Mouse (Mus musculus) layer of hippocampus, postnatal 36 days (tissue): ENCODE measurements around the gene Rap1b. TPM values are rescaled to one million over a fixed set of nuclear protein-coding genes. Genes with fewer than 3 reads are reported as not detected.

Experiments used
- DNase-seq, 2 experiments: peaks; one replicate each; pipeline ENCODE4 v3.0.0; 2022
- total RNA-seq, 2 experiments: library from RNA; stranded (reverse); gene quantifications; 2 replicates each; pipeline ENCODE4 v1.2.3; 2021

Rap1b gene
- total RNA-seq, 2 experiments from 2014 or later, result 64.4 to 66.1 TPM

- DNase-seq, result no peak
These were observed 29.1 kb downstream of the Rap1b start for GRCm38 (mm10) chr10:117816721-117817120.

- no peak for DNase-seq
These were observed 33.3 kb downstream of the Rap1b start for GRCm38 (mm10) chr10:117812501-117812900.

GRCm38 (mm10) chr10:117811555-117811954 is 34.3 kb downstream of the Rap1b start:
- no peak for DNase-seq

GRCm38 (mm10) chr10:117810506-117810905 is 35.3 kb downstream of the Rap1b start:
- DNase-seq, result no peak

- no peak for DNase-seq
These were observed 37.8 kb downstream of the Rap1b start for GRCm38 (mm10) chr10:117808068-117808467.

- DNase-seq, result no peak
These were observed 39.9 kb downstream of the Rap1b start for GRCm38 (mm10) chr10:117805919-117806318.

- DNase-seq, result no peak
These were observed 41.7 kb downstream of the Rap1b start for GRCm38 (mm10) chr10:117803870-117804850.

- DNase-seq, result no peak
These were observed 43.9 kb downstream of the Rap1b start for GRCm38 (mm10) chr10:117801886-117802285.

GRCm38 (mm10) chr10:117799806-117800205 is 46.0 kb downstream of the Rap1b start:
- no peak for DNase-seq

GRCm38 (mm10) chr10:117798436-117799035 is 47.3 kb downstream of the Rap1b start:
- DNase-seq, result no peak

GRCm38 (mm10) chr10:117797684-117798083 is 48.2 kb downstream of the Rap1b start:
- no peak for DNase-seq

- DNase-seq, result no peak
These were observed 48.7 kb downstream of the Rap1b start for GRCm38 (mm10) chr10:117797106-117797505.

GRCm38 (mm10) chr10:117796181-117796580 is 49.7 kb downstream of the Rap1b start:
- DNase-seq, result no peak

GRCm38 (mm10) chr10:117795206-117795605 is 50.6 kb downstream of the Rap1b start:
- DNase-seq, result no peak

- DNase-seq, result no peak
These were observed 52.3 kb downstream of the Rap1b start for GRCm38 (mm10) chr10:117793436-117794030.

GRCm38 (mm10) chr10:117792141-117793091 is 53.4 kb downstream of the Rap1b start, which contains the start of gene Nup107:
Gene Nup107 (minus strand): TSS chr10:117792705.
- peak; percentile 100 for DNase-seq

GRCm38 (mm10) chr10:117791171-117791470 is 54.7 kb downstream of the Rap1b start:
- no peak for DNase-seq

GRCm38 (mm10) chr10:117790421-117791170 is 55.2 kb downstream of the Rap1b start:
- DNase-seq, result no peak

GRCm38 (mm10) chr10:117790011-117790410 is 55.8 kb downstream of the Rap1b start:
- no peak for DNase-seq

GRCm38 (mm10) chr10:117784646-117785045 is 61.2 kb downstream of the Rap1b start:
- DNase-seq, result no peak

GRCm38 (mm10) chr10:117783786-117784420 is 61.9 kb downstream of the Rap1b start:
- no peak for DNase-seq
